Mouse (Mus musculus): Measurements from ENCODE around the gene Cdk5. TPM values are rescaled to one million over a fixed set of nuclear protein-coding genes. Genes with fewer than 3 reads are reported as not detected.
A peak's percentile ranks its signal among the peaks of the same experiment; 100 is the strongest.

Cdk5 gene
- total and polyA plus RNA-seq, 3 experiments, result 12.7 to 26.6 (median 14.3) TPM

- no peak for TF ChIP-seq TAL1 (conservative IDR thresholded peaks at IDR 0.05; ENCODE audit: low read depth, low read length)
- no peak for TF ChIP-seq POLR2AphosphoS5 (IDR thresholded peaks at IDR 0.05; ENCODE audit: insufficient replicate concordance, low read depth, low read length)
- no peak for TF ChIP-seq GATA1 (IDR thresholded peaks at IDR 0.05; ENCODE audit: borderline replicate concordance, low read length)
- TF ChIP-seq GATA2 (IDR thresholded peaks at IDR 0.05; ENCODE audit: borderline replicate concordance, low read depth, low read length), result no peak
- no peak for TF ChIP-seq CTCF (IDR thresholded peaks at IDR 0.05; ENCODE audit: low read depth, low read length)
- no peaks in the 10 kb centered on the region for H3K27me3 ChIP-seq (ENCODE audit: insufficient read depth, low read length)
These were observed 2.7 kb upstream of the Cdk5 start for GRCm38 (mm10) chr5:24426037-24426432.

GRCm38 (mm10) chr5:24425421-24426036 lies 2.2 kb upstream of the Cdk5 start:
- no peak for ATAC-seq (ENCODE audit: extremely low read depth, insufficient number of reproducible peaks, low FRiP score, poor library complexity, severe bottlenecking)

More at GRCm38 (mm10) chr5:24426037-24426432, 2.7 kb upstream of the Cdk5 start:
- H3K4me1 ChIP-seq (ENCODE audit: insufficient read depth, low read depth, low read length), result peaks cover 58% of the 10 kb centered on the region
- H3K36me3 ChIP-seq (replicated peaks), result peaks cover 49% of the 10 kb centered on the region
- H3K9me3 ChIP-seq (replicated peaks), result no peaks in the 10 kb centered on the region
- ATAC-seq (ENCODE audit: extremely low read depth, insufficient number of reproducible peaks, low FRiP score, poor library complexity, severe bottlenecking) (no peak), DNase-seq (ENCODE audit: low spot score) (no peak)
- peak overlapping the region; percentile 74; the same call in 1 of the 2 replicates for H3K4me3 ChIP-seq (ENCODE audit: low read depth, low read length)

DNA sequence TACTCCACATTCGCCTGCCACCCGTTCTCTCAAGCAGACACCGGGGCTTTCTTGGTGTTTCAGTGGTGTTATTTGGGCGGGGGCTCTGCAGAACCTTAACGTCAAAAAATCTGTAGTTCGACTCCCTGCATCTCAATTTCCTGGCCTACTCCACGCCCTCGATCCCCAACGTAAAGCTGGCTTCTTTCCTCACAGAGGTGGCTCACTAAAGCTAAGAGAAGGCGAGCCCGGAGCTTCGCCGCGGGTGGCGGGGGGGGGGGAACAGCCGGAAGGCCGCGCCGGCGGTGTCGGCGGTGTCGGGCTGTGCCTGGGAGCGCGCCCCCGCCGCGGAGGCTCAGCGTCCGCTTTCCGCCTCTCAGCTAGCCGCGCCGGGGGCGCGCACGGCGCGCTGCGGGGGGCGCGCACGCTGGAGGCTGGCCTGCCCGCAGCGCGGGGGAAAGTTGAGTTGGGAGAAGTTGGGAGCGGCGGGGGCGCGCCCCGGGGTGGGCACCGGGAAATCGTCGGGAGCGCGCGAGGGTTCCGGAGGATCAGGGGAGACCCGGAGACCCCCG lies 1.6 kb upstream of the Cdk5 start:
- H3K36me3 ChIP-seq (replicated peaks), result peaks cover 49% of the 10 kb centered on the region
- H3K9me3 ChIP-seq (replicated peaks), result no peaks in the 10 kb centered on the region
- H3K4me3 ChIP-seq (ENCODE audit: low read depth, low read length), result peak overlapping the region; percentile 74
- H3K27me3 ChIP-seq (ENCODE audit: insufficient read depth, low read length), result no peaks in the 10 kb centered on the region
- H3K4me1 ChIP-seq (ENCODE audit: insufficient read depth, low read depth, low read length), result peaks cover 58% of the 10 kb centered on the region
- TF ChIP-seq TAL1 (conservative IDR thresholded peaks at IDR 0.05; ENCODE audit: low read depth, low read length) (no peak), POLR2AphosphoS5 (IDR thresholded peaks at IDR 0.05; ENCODE audit: insufficient replicate concordance, low read depth, low read length) (no peak), GATA2 (IDR thresholded peaks at IDR 0.05; ENCODE audit: borderline replicate concordance, low read depth, low read length) (no peak), CTCF (IDR thresholded peaks at IDR 0.05; ENCODE audit: low read depth, low read length) (no peak), GATA1 (IDR thresholded peaks at IDR 0.05; ENCODE audit: borderline replicate concordance, low read length) (no peak)
- DNase-seq (ENCODE audit: low spot score) (peak; percentile 92), ATAC-seq (ENCODE audit: extremely low read depth, insufficient number of reproducible peaks, low FRiP score, poor library complexity, severe bottlenecking) (no peak)

More at GRCm38 (mm10) chr5:24425421-24426036, 2.2 kb upstream of the Cdk5 start:
- Histone ChIP-seq H3K36me3 (replicated peaks) (peaks cover 49% of the 10 kb centered on the region), H3K4me3 (ENCODE audit: low read depth, low read length) (peak overlapping the region; percentile 74), H3K27me3 (ENCODE audit: insufficient read depth, low read length) (no peaks in the 10 kb centered on the region), H3K9me3 (replicated peaks) (no peaks in the 10 kb centered on the region), H3K4me1 (ENCODE audit: insufficient read depth, low read depth, low read length) (peaks cover 58% of the 10 kb centered on the region)
- peak; percentile 52 for DNase-seq (ENCODE audit: low spot score)
- TF ChIP-seq CTCF (IDR thresholded peaks at IDR 0.05; ENCODE audit: low read depth, low read length), result no peak
- no peak for TF ChIP-seq POLR2AphosphoS5 (IDR thresholded peaks at IDR 0.05; ENCODE audit: insufficient replicate concordance, low read depth, low read length)
- no peak for TF ChIP-seq TAL1 (conservative IDR thresholded peaks at IDR 0.05; ENCODE audit: low read depth, low read length)
- no peak for TF ChIP-seq GATA1 (IDR thresholded peaks at IDR 0.05; ENCODE audit: borderline replicate concordance, low read length)
- no peak for TF ChIP-seq GATA2 (IDR thresholded peaks at IDR 0.05; ENCODE audit: borderline replicate concordance, low read depth, low read length)

GRCm38 (mm10) chr5:24424004-24424781 lies 863 bp upstream of the Cdk5 start:
- no peak for TF ChIP-seq CTCF (IDR thresholded peaks at IDR 0.05; ENCODE audit: low read depth, low read length)
- H3K36me3 ChIP-seq (replicated peaks), result peaks cover 49% of the 10 kb centered on the region
- H3K9me3 ChIP-seq (replicated peaks), result no peaks in the 10 kb centered on the region
- peaks cover 58% of the 10 kb centered on the region for H3K4me1 ChIP-seq (ENCODE audit: insufficient read depth, low read depth, low read length)
- no peak for ATAC-seq (ENCODE audit: extremely low read depth, insufficient number of reproducible peaks, low FRiP score, poor library complexity, severe bottlenecking)
- H3K27me3 ChIP-seq (ENCODE audit: insufficient read depth, low read length), result no peaks in the 10 kb centered on the region
- peak overlapping the region; percentile 74 for H3K4me3 ChIP-seq (ENCODE audit: low read depth, low read length)
- peak; percentile 34 for DNase-seq (ENCODE audit: low spot score)

DNA sequence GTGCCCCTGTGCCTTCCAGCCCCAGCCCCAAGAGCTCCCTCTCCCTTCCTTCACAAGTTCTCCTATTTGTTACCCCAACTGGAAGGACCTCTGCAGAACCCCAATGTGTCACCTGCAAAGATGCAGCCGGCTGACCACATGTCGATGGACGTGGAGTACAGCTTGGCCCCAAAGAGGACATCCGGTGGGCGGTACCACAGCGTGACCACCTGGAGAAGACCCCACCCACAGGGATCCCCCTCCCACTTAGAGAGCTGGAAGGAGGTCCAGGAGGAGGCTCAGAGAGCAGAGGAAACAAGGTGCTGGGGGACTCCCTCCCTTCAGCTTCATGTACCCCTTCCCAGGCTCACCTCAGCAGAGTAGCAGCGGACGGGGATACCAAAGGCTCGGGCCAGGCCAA lies 2.9 kb downstream of the Cdk5 start:
- peaks cover 34% of the 10 kb centered on the region for H3K4me1 ChIP-seq (ENCODE audit: insufficient read depth, low read depth, low read length)
- H3K36me3 ChIP-seq (replicated peaks), result peaks cover 53% of the 10 kb centered on the region

GRCm38 (mm10) chr5:24417587-24417986 lies 5.7 kb downstream of the Cdk5 start:
- ATAC-seq (ENCODE audit: extremely low read depth, insufficient number of reproducible peaks, low FRiP score, poor library complexity, severe bottlenecking), result no peak
- peaks cover 53% of the 10 kb centered on the region for H3K36me3 ChIP-seq (replicated peaks)
- peaks cover 30% of the 10 kb centered on the region for H3K27me3 ChIP-seq (ENCODE audit: insufficient read depth, low read length)
- DNase-seq (ENCODE audit: low spot score), result no peak
- peaks cover 17% of the 10 kb centered on the region for H3K4me1 ChIP-seq (ENCODE audit: insufficient read depth, low read depth, low read length)
- no peaks in the 10 kb centered on the region for H3K9me3 ChIP-seq (replicated peaks)
- TF ChIP-seq POLR2AphosphoS5 (IDR thresholded peaks at IDR 0.05; ENCODE audit: insufficient replicate concordance, low read depth, low read length), result no peak
- no peak for TF ChIP-seq GATA2 (IDR thresholded peaks at IDR 0.05; ENCODE audit: borderline replicate concordance, low read depth, low read length)
- no peak for TF ChIP-seq TAL1 (conservative IDR thresholded peaks at IDR 0.05; ENCODE audit: low read depth, low read length)
- no peak for TF ChIP-seq CTCF (IDR thresholded peaks at IDR 0.05; ENCODE audit: low read depth, low read length)
- no peak for TF ChIP-seq GATA1 (IDR thresholded peaks at IDR 0.05; ENCODE audit: borderline replicate concordance, low read length)
- H3K4me3 ChIP-seq (ENCODE audit: low read depth, low read length), result no peak overlapping the region

More for the DNA sequence above, 2.9 kb downstream of the Cdk5 start:
- TF ChIP-seq CTCF (IDR thresholded peaks at IDR 0.05; ENCODE audit: low read depth, low read length) (no peak), TAL1 (conservative IDR thresholded peaks at IDR 0.05; ENCODE audit: low read depth, low read length) (no peak), GATA1 (IDR thresholded peaks at IDR 0.05; ENCODE audit: borderline replicate concordance, low read length) (no peak), POLR2AphosphoS5 (IDR thresholded peaks at IDR 0.05; ENCODE audit: insufficient replicate concordance, low read depth, low read length) (no peak), GATA2 (IDR thresholded peaks at IDR 0.05; ENCODE audit: borderline replicate concordance, low read depth, low read length) (no peak)
- peaks cover 4% of the 10 kb centered on the region for H3K27me3 ChIP-seq (ENCODE audit: insufficient read depth, low read length)
- no peak overlapping the region for H3K4me3 ChIP-seq (ENCODE audit: low read depth, low read length)
- no peaks in the 10 kb centered on the region for H3K9me3 ChIP-seq (replicated peaks)
- DNase-seq (ENCODE audit: low spot score), result no peak
- no peak for ATAC-seq (ENCODE audit: extremely low read depth, insufficient number of reproducible peaks, low FRiP score, poor library complexity, severe bottlenecking)
